Mouse (Mus musculus) gastrocnemius, postnatal 14 days (tissue): Measurements from ENCODE around the gene Map3k13. TPM values are rescaled to one million over a fixed set of nuclear protein-coding genes. Genes with fewer than 3 reads are reported as not detected.

Source experiments
- total RNA-seq, 2 experiments: library from RNA; stranded (reverse); gene quantifications; 2 replicates each; pipeline ENCODE4 v1.2.3; 2021

Map3k13 gene
- total RNA-seq, 2 experiments from 2014 or later: 0.41 to 0.44 TPM

Other genes with a start within 250 kb of the Map3k13 start
- gene 2510009E07Rik, start 99.7 kb upstream of the Map3k13 start, total RNA-seq: 10 to 100 TPM; 20.8 to 21.0 TPM
- 1 to 10 TPM; 3.2 to 3.7 TPM for gene Ehhadh, start 6.5 kb upstream of the Map3k13 start, total RNA-seq
- gene Tmem41a, start 153.2 kb downstream of the Map3k13 start, total RNA-seq: 1 to 10 TPM; 4.7 to 5.4 TPM
- under 1 TPM in 1 of 2 experiments, not detected in 1; 0.21 TPM for gene Liph, start 201.3 kb downstream of the Map3k13 start, total RNA-seq
- gene Senp2, start 215.1 kb downstream of the Map3k13 start, total RNA-seq: 10 to 100 TPM; 18.3 to 22.1 TPM